In genomic region chr16:94580844-94581405, GRCm38 (mm10) we compare ENCODE assay signal across 8 mouse cellular contexts. TPM values are rescaled to one million over a fixed set of nuclear protein-coding genes. Genes with fewer than 3 reads are reported as not detected.
A peak's percentile ranks its signal among the peaks of the same experiment; 100 is the strongest.
DNase-seq lines count a peak whose midpoint lies in the region; ATAC-seq lines count a peak whose summit lies in the region.

No protein-coding gene starts in this region.

- H3K27ac ChIP-seq in lung, embryonic 15.5 days = 0 out of 2 replicates have a peak overlapping the region, but pooled peaks have one; percentile 8
- peak overlapping the region; percentile 63 for H3K27ac ChIP-seq in heart, embryonic 11.5 days (ENCODE audit: low read depth, low read length)
- peak overlapping the region; percentile 43 for H3K27ac ChIP-seq in limb, embryonic 15.5 days
- no peak overlapping the region for H3K27ac ChIP-seq in forebrain, embryonic 14.5 days (ENCODE audit: low read depth, low read length)

- H3K36me3 ChIP-seq in lung, embryonic 15.5 days = no peaks in the 10 kb centered on the region
- H3K36me3 ChIP-seq in heart, embryonic 11.5 days (ENCODE audit: control insufficient read depth, insufficient read depth, low read length) = no peaks in the 10 kb centered on the region
- no peaks in the 10 kb centered on the region for H3K36me3 ChIP-seq in limb, embryonic 15.5 days
- no peaks in the 10 kb centered on the region for H3K36me3 ChIP-seq in forebrain, embryonic 14.5 days (ENCODE audit: control insufficient read depth, insufficient read depth, low read length)

- peak; percentile 55 for DNase-seq in adrenal gland, postnatal 14 days
- no peak for DNase-seq in adrenal gland, adult (ENCODE audit: inconsistent age in 2 of 2, low spot score in 1 of 2)
- no peak for DNase-seq in lung, postnatal 25 days (ENCODE audit: low spot score)
- DNase-seq in cerebellum, postnatal 4 days (ENCODE audit: low spot score in 2 of 2) = no peak
- DNase-seq in forebrain, embryonic 14.5 days (ENCODE audit: low spot score) = no peak

- no peak overlapping the region for H3K4me3 ChIP-seq in lung, embryonic 15.5 days
- no peak overlapping the region for H3K4me3 ChIP-seq in heart, embryonic 11.5 days (ENCODE audit: low read depth, low read length)
- no peak overlapping the region for H3K4me3 ChIP-seq in limb, embryonic 15.5 days
- H3K4me3 ChIP-seq in forebrain, embryonic 14.5 days (ENCODE audit: low read depth, low read length) = no peak overlapping the region

- H3K9ac ChIP-seq in lung, embryonic 15.5 days = no peak overlapping the region
- H3K9ac ChIP-seq in heart, embryonic 11.5 days (ENCODE audit: low read depth, low read length) = no peak overlapping the region
- no peak overlapping the region for H3K9ac ChIP-seq in limb, embryonic 15.5 days
- no peak overlapping the region for H3K9ac ChIP-seq in forebrain, embryonic 14.5 days (ENCODE audit: low read length)

- H3K27me3 ChIP-seq in lung, embryonic 15.5 days = no peaks in the 10 kb centered on the region
- H3K27me3 ChIP-seq in heart, embryonic 11.5 days (ENCODE audit: control insufficient read depth, insufficient read depth, low read length) = no peaks in the 10 kb centered on the region
- no peaks in the 10 kb centered on the region for H3K27me3 ChIP-seq in limb, embryonic 15.5 days
- no peaks in the 10 kb centered on the region for H3K27me3 ChIP-seq in forebrain, embryonic 14.5 days (replicated peaks; ENCODE audit: control insufficient read depth, insufficient read depth, low read length)

- peaks cover 47% of the 10 kb centered on the region for H3K4me1 ChIP-seq in lung, embryonic 15.5 days
- peaks cover 43% of the 10 kb centered on the region for H3K4me1 ChIP-seq in heart, embryonic 11.5 days (ENCODE audit: control insufficient read depth, insufficient read depth, low read length)
- H3K4me1 ChIP-seq in limb, embryonic 15.5 days = peaks cover 50% of the 10 kb centered on the region
- no peaks in the 10 kb centered on the region; the same call in 1 of the 2 replicates for H3K4me1 ChIP-seq in forebrain, embryonic 14.5 days (ENCODE audit: control insufficient read depth, insufficient read depth, low read length)

- H3K9me3 ChIP-seq in lung, embryonic 15.5 days = no peaks in the 10 kb centered on the region
- H3K9me3 ChIP-seq in heart, embryonic 11.5 days (replicated peaks; ENCODE audit: control insufficient read depth, low read length) = no peaks in the 10 kb centered on the region
- H3K9me3 ChIP-seq in limb, embryonic 15.5 days = no peaks in the 10 kb centered on the region
- no peaks in the 10 kb centered on the region for H3K9me3 ChIP-seq in forebrain, embryonic 14.5 days (replicated peaks; ENCODE audit: control insufficient read depth, low read length)

- H3K4me2 ChIP-seq in lung, embryonic 15.5 days = no peak overlapping the region
- peak overlapping the region; percentile 21; the same call in 1 of the 2 replicates for H3K4me2 ChIP-seq in heart, embryonic 11.5 days
- no peak overlapping the region for H3K4me2 ChIP-seq in limb, embryonic 15.5 days
- no peak overlapping the region for H3K4me2 ChIP-seq in forebrain, embryonic 14.5 days (ENCODE audit: low read length)

- WGBS in lung, embryonic 15.5 days = 29% methylated on average over 7 of the region's 7 CpGs
- WGBS in heart, embryonic 11.5 days (ENCODE audit: insufficient replicate concordance) = 19% methylated on average over 7 of the region's 7 CpGs
- whole genome bisulfite sequencing in limb, embryonic 15.5 days = 33% methylated on average over 7 of the region's 7 CpGs
- WGBS in forebrain, embryonic 14.5 days = 37% methylated on average over 7 of the region's 7 CpGs

- no peak for ATAC-seq in lung, embryonic 15.5 days (ENCODE audit: borderline replicate concordance, extremely low read depth, low FRiP score, low TSS enrichment)
- ATAC-seq in heart, embryonic 11.5 days (replicated peaks; ENCODE audit: insufficient number of reproducible peaks, low FRiP score, low TSS enrichment) = no peak; the same call in 1 of the 2 replicates
- no peak for ATAC-seq in limb, embryonic 15.5 days (ENCODE audit: insufficient number of reproducible peaks, low FRiP score, low TSS enrichment, low read depth)
- ATAC-seq in forebrain, embryonic 14.5 days = no peak

RNA-seq across cellular contexts. Expression of gene Dyrk1a, which starts 11.1 kb away (rescaled TPM):
- 61.3 and 65.3 TPM in 2 replicates for total RNA-seq in adrenal gland, postnatal 14 days (2021)
- polyA plus RNA-seq in lung, embryonic 15.5 days (2015; fragmentation: Nextera tagmentation; extraction: Ambion mirVana) = 7.8 and 8.0 TPM in 2 replicates
- 9.0 and 11.6 TPM in 2 replicates for polyA plus RNA-seq in heart, embryonic 11.5 days (2014; fragmentation: Nextera tagmentation; extraction: Ambion mirVana)
- polyA plus RNA-seq in limb, embryonic 15.5 days (2015; fragmentation: Nextera tagmentation; extraction: Ambion mirVana) = 7.5 and 8.3 TPM in 2 replicates
- 14.8 and 15.6 TPM in 2 replicates for polyA plus RNA-seq in forebrain, embryonic 14.5 days (2014; fragmentation: Nextera tagmentation; extraction: Ambion mirVana)

RNA-seq across cellular contexts. Expression of gene Vps26c, which starts 54.3 kb away (rescaled TPM):
- total RNA-seq in adrenal gland, postnatal 14 days (2021) = 49.1 and 50.4 TPM in 2 replicates
- 59.6 and 65.2 TPM in 2 replicates for polyA plus RNA-seq in lung, embryonic 15.5 days (2015; fragmentation: Nextera tagmentation; extraction: Ambion mirVana)
- polyA plus RNA-seq in heart, embryonic 11.5 days (2014; fragmentation: Nextera tagmentation; extraction: Ambion mirVana) = 47.4 and 54.6 TPM in 2 replicates
- polyA plus RNA-seq in limb, embryonic 15.5 days (2015; fragmentation: Nextera tagmentation; extraction: Ambion mirVana) = 54.9 and 61.3 TPM in 2 replicates
- polyA plus RNA-seq in forebrain, embryonic 14.5 days (2014; fragmentation: Nextera tagmentation; extraction: Ambion mirVana) = 78.7 and 80.7 TPM in 2 replicates
